Mouse (Mus musculus): ENCODE data around the gene Mios. TPM values are rescaled to one million over a fixed set of nuclear protein-coding genes. Genes with fewer than 3 reads are reported as not detected.
A peak's percentile ranks its signal among the peaks of the same experiment; 100 is the strongest.

The Mios gene
- polyA plus RNA-seq, 1 experiment from 2014 or later: 28.6 TPM

DNA sequence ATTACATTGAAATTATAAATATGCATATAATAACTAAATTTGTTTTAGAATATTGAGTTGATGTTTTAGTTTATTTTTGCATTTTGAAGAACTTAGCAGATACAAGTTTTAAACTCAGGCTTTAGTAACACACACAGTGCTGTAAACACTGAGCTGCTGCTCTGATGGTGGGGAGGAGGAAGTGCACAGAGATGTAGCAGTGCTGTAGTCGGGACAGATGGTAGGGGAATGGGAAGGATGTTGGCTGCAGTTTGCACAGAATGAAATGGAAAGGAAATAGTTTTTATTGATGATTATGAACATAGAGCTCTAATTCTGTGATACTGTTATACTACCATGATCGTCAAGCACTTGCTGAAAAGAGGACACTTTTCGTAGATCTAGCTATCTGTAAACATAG lies 18.0 kb downstream of the Mios start:
- DNase-seq (ENCODE audit: low spot score): no peak
- 89% methylated on average over 3 of the region's 3 CpGs for WGBS
- H3K27me3 ChIP-seq (replicated peaks; ENCODE audit: low read depth, poor library complexity, severe bottlenecking): no peaks in the 10 kb centered on the region
- no peak overlapping the region for H3K4me3 ChIP-seq
- H3K9me3 ChIP-seq: no peaks in the 10 kb centered on the region
- H3K36me3 ChIP-seq (replicated peaks): peaks cover 52% of the 10 kb centered on the region
- H3K27ac ChIP-seq (replicated peaks): no peak overlapping the region
- no peaks in the 10 kb centered on the region for H3K4me1 ChIP-seq

GRCm38 (mm10) chr6:8228596-8228995 lies 19.6 kb downstream of the Mios start:
- DNase-seq (ENCODE audit: low spot score): no peak
- no peak overlapping the region for H3K27ac ChIP-seq (replicated peaks)
- no peak overlapping the region for H3K4me3 ChIP-seq
- 89% methylated on average over 3 of the region's 3 CpGs for WGBS
- H3K36me3 ChIP-seq (replicated peaks): peaks cover 63% of the 10 kb centered on the region
- H3K27me3 ChIP-seq (replicated peaks; ENCODE audit: low read depth, poor library complexity, severe bottlenecking): no peaks in the 10 kb centered on the region
- no peaks in the 10 kb centered on the region for H3K9me3 ChIP-seq
- no peaks in the 10 kb centered on the region for H3K4me1 ChIP-seq

GRCm38 (mm10) chr6:8258316-8258715 lies 49.3 kb downstream of the Mios start:
- DNase-seq (ENCODE audit: low spot score): no peak
- Histone ChIP-seq H3K4me3 (peak overlapping the region; percentile 82), H3K4me1 (peaks cover 16% of the 10 kb centered on the region), H3K27ac (replicated peaks) (peak overlapping the region; percentile 88), H3K9me3 (no peaks in the 10 kb centered on the region), H3K27me3 (replicated peaks; ENCODE audit: low read depth, poor library complexity, severe bottlenecking) (no peaks in the 10 kb centered on the region), H3K36me3 (replicated peaks) (peaks cover 33% of the 10 kb centered on the region)
- 11% methylated on average over 6 of the region's 6 CpGs for WGBS

- under 1% methylated on average over 64 of the region's 64 CpGs for WGBS
- no peaks in the 10 kb centered on the region for H3K9me3 ChIP-seq
- H3K4me3 ChIP-seq: peak within 1 kb of the TSS; percentile 82
- no peaks in the 10 kb centered on the region for H3K27me3 ChIP-seq (replicated peaks; ENCODE audit: low read depth, poor library complexity, severe bottlenecking)
- peaks cover 16% of the 10 kb centered on the region for H3K4me1 ChIP-seq
- peak within 1 kb of the TSS; percentile 88 for H3K27ac ChIP-seq (replicated peaks)
- H3K36me3 ChIP-seq (replicated peaks): peaks cover 25% of the 10 kb centered on the region
- peak; percentile 98 for DNase-seq (ENCODE audit: low spot score)
Observed at GRCm38 (mm10) chr6:8259004-8259666, 50.1 kb downstream of the Mios start, which contains the start of the genes Rpa3, Umad1 and Gm45062. Gene Rpa3 (minus strand): TSS chr6:8259173. Gene Umad1 (plus strand): TSS chr6:8259288. Gene Gm45062 (plus strand): TSS chr6:8259450.

DNA sequence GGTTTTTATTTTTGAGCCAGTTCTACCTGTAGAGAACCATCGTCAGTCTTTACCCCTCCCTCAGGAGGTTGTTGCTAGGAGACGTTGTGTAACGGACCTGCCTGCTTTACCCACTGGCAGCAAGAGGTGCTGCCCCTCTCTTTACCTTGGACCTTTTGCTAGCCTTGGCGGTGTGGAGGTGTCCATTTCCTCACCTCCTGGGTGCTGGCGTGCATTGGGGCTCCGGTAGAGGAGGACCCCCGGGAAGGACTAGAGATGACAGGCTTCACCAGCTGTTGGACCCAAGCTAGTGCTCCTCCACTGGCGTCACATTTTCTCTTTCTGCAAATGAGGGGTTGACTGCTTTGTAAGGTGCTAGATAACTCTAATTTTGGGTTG lies 50.6 kb downstream of the Mios start:
- no peak for DNase-seq (ENCODE audit: low spot score)
- Histone ChIP-seq H3K27me3 (replicated peaks; ENCODE audit: low read depth, poor library complexity, severe bottlenecking) (no peaks in the 10 kb centered on the region), H3K27ac (replicated peaks) (peak overlapping the region; percentile 85), H3K4me3 (peak overlapping the region; percentile 82), H3K36me3 (replicated peaks) (peaks cover 20% of the 10 kb centered on the region), H3K9me3 (no peaks in the 10 kb centered on the region), H3K4me1 (peaks cover 16% of the 10 kb centered on the region)
- under 1% methylated on average over 8 of the region's 8 CpGs for WGBS

- no peak overlapping the region for H3K4me3 ChIP-seq
- 91% methylated on average over 3 of the region's 3 CpGs for WGBS
- no peaks in the 10 kb centered on the region for H3K27me3 ChIP-seq (replicated peaks; ENCODE audit: low read depth, poor library complexity, severe bottlenecking)
- H3K9me3 ChIP-seq: no peaks in the 10 kb centered on the region
- no peaks in the 10 kb centered on the region for H3K4me1 ChIP-seq
- H3K36me3 ChIP-seq (replicated peaks): peaks cover 4% of the 10 kb centered on the region; the same call in 1 of the 2 replicates
- DNase-seq (ENCODE audit: low spot score): no peak
- no peak overlapping the region for H3K27ac ChIP-seq (replicated peaks)
Observed at GRCm38 (mm10) chr6:8271047-8271446, 62.0 kb downstream of the Mios start.

DNA sequence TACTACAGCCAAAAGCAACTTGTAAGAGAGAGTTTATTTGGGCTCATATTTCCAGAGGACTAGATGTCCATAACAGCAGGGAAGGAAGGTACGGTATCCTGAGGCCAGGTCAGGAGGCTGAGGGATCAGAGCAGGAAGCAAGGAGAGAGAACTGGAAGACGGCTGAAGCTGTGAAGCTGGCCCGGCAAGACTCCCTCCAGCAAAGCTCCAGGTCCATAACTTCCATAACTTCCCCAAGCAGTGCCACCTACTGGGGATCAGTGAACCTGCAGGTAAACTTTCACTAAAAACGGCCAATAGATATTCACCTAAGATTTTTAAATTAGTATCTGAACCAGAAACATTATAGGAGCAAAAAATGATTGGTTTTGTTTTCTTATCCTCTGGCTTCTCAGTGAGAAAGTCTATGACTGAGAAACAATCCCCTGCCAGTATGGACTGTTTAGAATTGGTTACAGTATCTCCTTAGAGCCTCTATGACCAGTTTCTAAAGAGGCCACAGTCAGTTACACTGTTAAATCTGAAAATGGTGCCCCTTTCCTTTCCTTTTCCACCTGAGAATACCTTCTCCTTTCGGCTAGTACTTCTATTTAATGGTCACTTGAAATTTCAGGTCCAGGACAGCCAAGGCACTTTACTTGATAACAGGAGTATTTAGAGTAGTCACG lies 65.5 kb downstream of the Mios start:
- Histone ChIP-seq H3K4me3 (no peak overlapping the region), H3K9me3 (no peaks in the 10 kb centered on the region), H3K36me3 (replicated peaks) (peaks cover 4% of the 10 kb centered on the region; the same call in 1 of the 2 replicates), H3K4me1 (no peaks in the 10 kb centered on the region), H3K27ac (replicated peaks) (no peak overlapping the region), H3K27me3 (replicated peaks; ENCODE audit: low read depth, poor library complexity, severe bottlenecking) (no peaks in the 10 kb centered on the region)
- DNase-seq (ENCODE audit: low spot score): peak; percentile 59
- WGBS: 37% methylated on average over 6 of the region's 6 CpGs

GRCm38 (mm10) chr6:8275098-8275497 lies 66.1 kb downstream of the Mios start:
- Histone ChIP-seq H3K36me3 (replicated peaks) (peaks cover 4% of the 10 kb centered on the region; the same call in 1 of the 2 replicates), H3K9me3 (no peaks in the 10 kb centered on the region), H3K4me1 (no peaks in the 10 kb centered on the region), H3K27ac (replicated peaks) (no peak overlapping the region), H3K27me3 (replicated peaks; ENCODE audit: low read depth, poor library complexity, severe bottlenecking) (no peaks in the 10 kb centered on the region), H3K4me3 (no peak overlapping the region)
- WGBS: 9% methylated on average over 1 of the region's 1 CpGs
- DNase-seq (ENCODE audit: low spot score): peak; percentile 14

- H3K4me1 ChIP-seq: no peaks in the 10 kb centered on the region
- H3K27me3 ChIP-seq (replicated peaks; ENCODE audit: low read depth, poor library complexity, severe bottlenecking): no peaks in the 10 kb centered on the region
- H3K4me3 ChIP-seq: no peak overlapping the region
- 80% methylated on average over 4 of the region's 4 CpGs for WGBS
- no peak overlapping the region for H3K27ac ChIP-seq (replicated peaks)
- H3K9me3 ChIP-seq: no peaks in the 10 kb centered on the region
- no peak for DNase-seq (ENCODE audit: low spot score)
- H3K36me3 ChIP-seq (replicated peaks): no peaks in the 10 kb centered on the region; the same call in 1 of the 2 replicates
Observed at GRCm38 (mm10) chr6:8276431-8276830, 67.4 kb downstream of the Mios start.

DNA sequence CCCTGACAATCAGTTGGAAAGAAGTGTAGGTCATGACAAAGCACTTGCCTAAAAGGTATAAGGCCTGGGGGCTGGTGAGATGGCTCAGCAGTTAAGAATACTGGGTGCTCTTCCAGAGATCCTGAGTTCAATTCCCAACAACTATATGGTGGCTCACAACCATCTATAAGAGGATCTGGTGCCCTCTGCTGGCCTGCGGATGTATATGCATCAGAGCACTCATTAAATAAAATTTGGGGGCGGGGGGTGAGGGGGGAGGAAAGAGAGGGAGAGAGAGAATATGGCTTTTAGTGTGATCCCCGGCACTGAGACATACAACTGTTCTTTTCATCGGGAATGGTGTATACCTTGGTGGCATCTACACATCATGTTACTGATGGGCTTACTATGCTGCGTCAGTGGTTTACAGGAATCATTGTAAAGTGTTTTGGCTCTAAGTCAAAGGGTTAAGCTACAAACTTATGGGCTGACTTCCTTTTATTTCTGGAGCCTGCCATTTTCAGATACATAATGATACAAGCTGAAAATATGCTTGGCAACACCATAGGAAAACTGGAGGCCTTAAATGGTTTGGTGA lies 69.5 kb downstream of the Mios start:
- no peaks in the 10 kb centered on the region for H3K27me3 ChIP-seq (replicated peaks; ENCODE audit: low read depth, poor library complexity, severe bottlenecking)
- H3K9me3 ChIP-seq: no peaks in the 10 kb centered on the region
- peak; percentile 13 for DNase-seq (ENCODE audit: low spot score)
- 75% methylated on average over 5 of the region's 5 CpGs for whole genome bisulfite sequencing
- H3K27ac ChIP-seq (replicated peaks): no peak overlapping the region
- H3K4me3 ChIP-seq: no peak overlapping the region
- H3K4me1 ChIP-seq: no peaks in the 10 kb centered on the region
- H3K36me3 ChIP-seq (replicated peaks): no peaks in the 10 kb centered on the region

GRCm38 (mm10) chr6:8283255-8283654 lies 74.2 kb downstream of the Mios start:
- no peak for DNase-seq (ENCODE audit: low spot score)
- H3K36me3 ChIP-seq (replicated peaks): no peaks in the 10 kb centered on the region
- H3K9me3 ChIP-seq: no peaks in the 10 kb centered on the region
- no peaks in the 10 kb centered on the region for H3K27me3 ChIP-seq (replicated peaks; ENCODE audit: low read depth, poor library complexity, severe bottlenecking)
- H3K27ac ChIP-seq (replicated peaks): no peak overlapping the region
- WGBS: 90% methylated on average over 4 of the region's 4 CpGs
- no peaks in the 10 kb centered on the region for H3K4me1 ChIP-seq
- H3K4me3 ChIP-seq: no peak overlapping the region

DNA sequence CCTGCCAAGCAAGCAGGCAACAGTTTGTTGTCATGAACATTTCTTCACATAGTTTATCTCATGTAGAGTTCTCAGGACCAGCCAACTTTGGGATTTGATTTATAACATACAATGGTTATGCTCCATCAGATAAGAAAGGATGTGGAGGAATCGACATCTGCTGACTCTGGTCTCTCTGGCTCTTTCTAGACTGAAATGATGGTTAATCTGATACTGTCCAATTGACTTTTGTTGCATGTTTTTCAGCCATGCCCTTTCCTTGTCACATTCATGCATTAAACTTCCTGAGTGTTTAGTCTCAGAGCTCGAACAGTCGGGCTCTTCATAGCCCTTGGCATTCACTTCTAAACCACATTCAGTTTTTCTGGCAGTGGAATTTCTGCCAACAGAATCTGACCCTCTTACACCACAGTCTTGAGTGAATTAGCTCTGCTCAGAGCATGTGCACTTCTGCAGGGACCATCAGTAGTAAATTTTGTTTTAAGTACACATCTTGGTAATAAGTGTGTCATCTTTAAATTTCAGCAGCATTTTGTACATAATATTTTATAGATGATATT lies 76.5 kb downstream of the Mios start:
- 83% methylated on average over 3 of the region's 3 CpGs for WGBS
- no peak overlapping the region for H3K4me3 ChIP-seq
- no peak for DNase-seq (ENCODE audit: low spot score)
- no peaks in the 10 kb centered on the region for H3K4me1 ChIP-seq
- H3K9me3 ChIP-seq: no peaks in the 10 kb centered on the region
- H3K27me3 ChIP-seq (replicated peaks; ENCODE audit: low read depth, poor library complexity, severe bottlenecking): no peaks in the 10 kb centered on the region
- no peaks in the 10 kb centered on the region for H3K36me3 ChIP-seq (replicated peaks)
- no peak overlapping the region for H3K27ac ChIP-seq (replicated peaks)

All from embryonic facial prominence, embryonic 10.5 days (tissue).